Mouse (Mus musculus) cerebellum, postnatal 36 days (tissue): ENCODE results near the gene Stx12.

Experiments
- DNase-seq, 2 experiments: peaks; one replicate each; pipeline ENCODE4 v3.0.0; 2021 to 2022; ENCODE audit warnings: mixed read lengths in 2 of 2

Stx12 gene

GRCm38 (mm10) chr4:132863012-132863411, 21.3 kb downstream of the Stx12 start:
- no peak for DNase-seq

GRCm38 (mm10) chr4:132860880-132861279, 23.4 kb downstream of the Stx12 start:
- no peak for DNase-seq

GRCm38 (mm10) chr4:132843705-132844071, 40.6 kb downstream of the Stx12 start:
- DNase-seq: no peak

- peak; percentile 85 to 88 for DNase-seq
Measured at GRCm38 (mm10) chr4:132842970-132843704, 41.2 kb downstream of the Stx12 start, which contains the start of gene Ppp1r8. TSS of gene Ppp1r8 (minus strand) at chr4:132843169.

GRCm38 (mm10) chr4:132842281-132842906, 41.9 kb downstream of the Stx12 start:
- peak; percentile 32 to 34 for DNase-seq

GRCm38 (mm10) chr4:132841493-132841892, 42.8 kb downstream of the Stx12 start:
- DNase-seq: no peak

GRCm38 (mm10) chr4:132823614-132824366, 60.5 kb downstream of the Stx12 start:
- peak; percentile 22 to 25 for DNase-seq

GRCm38 (mm10) chr4:132818442-132818841, 65.9 kb downstream of the Stx12 start:
- no peak for DNase-seq

- no peak for DNase-seq
Measured at GRCm38 (mm10) chr4:132816855-132817254, 67.5 kb downstream of the Stx12 start.

- DNase-seq: no peak
Measured at GRCm38 (mm10) chr4:132816404-132816803, 67.9 kb downstream of the Stx12 start.

- DNase-seq: no peak
Measured at GRCm38 (mm10) chr4:132809621-132810020, 74.7 kb downstream of the Stx12 start.

GRCm38 (mm10) chr4:132807771-132808641, 76.3 kb downstream of the Stx12 start:
- DNase-seq: no peak

- DNase-seq: no peak
Measured at GRCm38 (mm10) chr4:132806620-132807191, 77.6 kb downstream of the Stx12 start.

- no peak for DNase-seq
Measured at GRCm38 (mm10) chr4:132805599-132806197, 78.6 kb downstream of the Stx12 start.

GRCm38 (mm10) chr4:132805146-132805545, 79.2 kb downstream of the Stx12 start:
- DNase-seq: no peak

- no peak for DNase-seq
Measured at GRCm38 (mm10) chr4:132804331-132804730, 80.0 kb downstream of the Stx12 start.

- no peak for DNase-seq
Measured at GRCm38 (mm10) chr4:132803876-132804275, 80.4 kb downstream of the Stx12 start.
